Mouse (Mus musculus) hindbrain, embryonic 11.5 days (tissue): ENCODE data around the gene Armh2. TPM values are rescaled to one million over a fixed set of nuclear protein-coding genes. Genes with fewer than 3 reads are reported as not detected.

Experiments
- ATAC-seq: fragments of 200-750 bp; cut with Nextera tagmentation; 2 replicates; pipeline ENCODE4 v1.8.0; 2017; ENCODE audit warnings: mild to moderate bottlenecking, moderate TSS enrichment, moderate library complexity; ENCODE audit not compliant: low FRiP score
- DNase-seq: peaks from one replicate; pipeline ENCODE4 v3.0.0-alpha.2; 2015; ENCODE audit warnings: low spot score
- H3K27ac ChIP-seq: fragments of 300-500 bp; sonication (generic); 2 replicates; pipeline ENCODE4 v1.5.1; 2014; ENCODE audit warnings: mild to moderate bottlenecking, low read depth, low read length
- H3K27me3 ChIP-seq: fragments of 300-500 bp; sonication (generic); 2 replicates; pipeline ENCODE4 v1.6.1; 2014; ENCODE audit warnings: mild to moderate bottlenecking, low read length, moderate library complexity, mixed read lengths; ENCODE audit not compliant: control insufficient read depth, insufficient read depth
- H3K36me3 ChIP-seq: fragments of 300-500 bp; sonication (generic); 2 replicates; pipeline ENCODE4 v1.6.1; 2014; ENCODE audit warnings: mild to moderate bottlenecking, low read length, moderate library complexity, mixed read lengths; ENCODE audit not compliant: control insufficient read depth, insufficient read depth
- H3K4me1 ChIP-seq: fragments of 300-500 bp; sonication (generic); replicated peaks from 2 replicates; pipeline ENCODE4 v1.6.1; 2014; ENCODE audit warnings: low read length, mixed read lengths; ENCODE audit not compliant: control insufficient read depth, insufficient read depth
- H3K4me2 ChIP-seq: fragments of 300-500 bp; sonication (generic); replicated peaks from 2 replicates; pipeline ENCODE4 v1.6.1; 2014; ENCODE audit warnings: mild to moderate bottlenecking, low read depth, low read length
- H3K4me3 ChIP-seq: fragments of 300-500 bp; sonication (generic); 2 replicates; pipeline ENCODE4 v1.5.1; 2014; ENCODE audit warnings: low read depth, low read length
- H3K9ac ChIP-seq: fragments of 300-500 bp; sonication (generic); 2 replicates; pipeline ENCODE4 v1.6.1; 2014; ENCODE audit warnings: low read depth, low read length
- H3K9me3 ChIP-seq: fragments of 300-500 bp; sonication (generic); 2 replicates; pipeline ENCODE4 v1.6.1; 2016; ENCODE audit warnings: low read length; ENCODE audit not compliant: control insufficient read depth
- WGBS: fragments of 180-500 bp; shearing (Covaris S2); extraction: QIAGEN DNeasy Blood & Tissue Kit; methylation state at CpG from one replicate; pipeline ENCODE4 v1.1.7; 2014; 5-methylcytosine and 5-hydroxymethylcytosine counted together
- polyA plus RNA-seq: library from polyadenylated mRNA; unstranded; fragments of >200 nt; fragmentation: Nextera tagmentation; extraction: Ambion mirVana; gene quantifications from 2 replicates; pipeline ENCODE4 v1.2.1, GENCODE M21; 2014

The Armh2 gene
- polyA plus RNA-seq, 1 experiment from 2014 or later = not detected

GRCm38 (mm10) chr13:24714360-24714885, 26.6 kb upstream of the Armh2 start:
- Histone ChIP-seq H3K9me3 (no peaks in the 10 kb centered on the region), H3K4me1 (no peaks in the 10 kb centered on the region), H3K36me3 (no peaks in the 10 kb centered on the region), H3K27me3 (no peaks in the 10 kb centered on the region), H3K9ac (no peak overlapping the region), H3K4me2 (no peak overlapping the region), H3K27ac (no peak overlapping the region), H3K4me3 (no peak overlapping the region)
- WGBS = 87% methylated on average over 9 of the region's 9 CpGs
- DNase-seq = no peak
- ATAC-seq = no peak

- no peak overlapping the region for H3K4me2 ChIP-seq
- H3K27ac ChIP-seq = no peak overlapping the region
- no peaks in the 10 kb centered on the region for H3K36me3 ChIP-seq
- H3K9me3 ChIP-seq = no peaks in the 10 kb centered on the region
- whole genome bisulfite sequencing = 52% methylated on average over 5 of the region's 5 CpGs
- DNase-seq (no peak), ATAC-seq (no peak)
- H3K4me1 ChIP-seq = no peaks in the 10 kb centered on the region
- no peak overlapping the region for H3K9ac ChIP-seq
- no peak overlapping the region for H3K4me3 ChIP-seq
- H3K27me3 ChIP-seq = no peaks in the 10 kb centered on the region
Observed at GRCm38 (mm10) chr13:24715601-24716000, 25.4 kb upstream of the Armh2 start.

GRCm38 (mm10) chr13:24716441-24716840, 24.6 kb upstream of the Armh2 start:
- WGBS = 81% methylated on average over 9 of the region's 9 CpGs
- Histone ChIP-seq H3K27ac (no peak overlapping the region), H3K4me2 (no peak overlapping the region), H3K9ac (no peak overlapping the region), H3K27me3 (no peaks in the 10 kb centered on the region), H3K4me3 (no peak overlapping the region), H3K36me3 (no peaks in the 10 kb centered on the region), H3K4me1 (no peaks in the 10 kb centered on the region), H3K9me3 (no peaks in the 10 kb centered on the region)
- no peak for ATAC-seq
- DNase-seq = no peak

- H3K36me3 ChIP-seq = no peaks in the 10 kb centered on the region
- no peak overlapping the region for H3K4me3 ChIP-seq
- no peak overlapping the region for H3K9ac ChIP-seq
- no peaks in the 10 kb centered on the region for H3K9me3 ChIP-seq
- no peaks in the 10 kb centered on the region for H3K27me3 ChIP-seq
- no peak for ATAC-seq
- DNase-seq = no peak
- no peak overlapping the region for H3K4me2 ChIP-seq
- 75% methylated on average over 7 of the region's 7 CpGs for WGBS
- H3K27ac ChIP-seq = no peak overlapping the region
- H3K4me1 ChIP-seq = no peaks in the 10 kb centered on the region
Observed at GRCm38 (mm10) chr13:24717677-24718076, 23.4 kb upstream of the Armh2 start.

- H3K4me2 ChIP-seq = no peak overlapping the region
- 73% methylated on average over 10 of the region's 10 CpGs for WGBS
- ATAC-seq = no peak
- no peak overlapping the region for H3K9ac ChIP-seq
- H3K27ac ChIP-seq = no peak overlapping the region
- DNase-seq = no peak
- no peaks in the 10 kb centered on the region for H3K4me1 ChIP-seq
- no peaks in the 10 kb centered on the region for H3K27me3 ChIP-seq
- H3K36me3 ChIP-seq = no peaks in the 10 kb centered on the region
- no peaks in the 10 kb centered on the region for H3K9me3 ChIP-seq
- H3K4me3 ChIP-seq = no peak overlapping the region
Observed at GRCm38 (mm10) chr13:24721502-24721901, 19.5 kb upstream of the Armh2 start.

- no peaks in the 10 kb centered on the region for H3K9me3 ChIP-seq
- H3K36me3 ChIP-seq = no peaks in the 10 kb centered on the region
- H3K4me2 ChIP-seq = no peak overlapping the region
- H3K27me3 ChIP-seq = no peaks in the 10 kb centered on the region
- H3K4me3 ChIP-seq = no peak overlapping the region
- ATAC-seq (no peak), DNase-seq (no peak)
- no peak overlapping the region for H3K27ac ChIP-seq
- H3K4me1 ChIP-seq = no peaks in the 10 kb centered on the region
- WGBS = 50% methylated on average over 8 of the region's 8 CpGs
- H3K9ac ChIP-seq = no peak overlapping the region
Observed at GRCm38 (mm10) chr13:24723699-24724394, 17.2 kb upstream of the Armh2 start.

- Histone ChIP-seq H3K4me3 (no peak overlapping the region), H3K9me3 (no peaks in the 10 kb centered on the region), H3K36me3 (no peaks in the 10 kb centered on the region), H3K27me3 (no peaks in the 10 kb centered on the region), H3K4me2 (no peak overlapping the region), H3K27ac (no peak overlapping the region), H3K4me1 (no peaks in the 10 kb centered on the region), H3K9ac (no peak overlapping the region)
- WGBS = 44% methylated on average over 4 of the region's 4 CpGs
- DNase-seq (no peak), ATAC-seq (no peak)
Observed at GRCm38 (mm10) chr13:24724395-24724759, 16.7 kb upstream of the Armh2 start.

- Histone ChIP-seq H3K4me1 (no peaks in the 10 kb centered on the region), H3K9ac (no peak overlapping the region), H3K27ac (no peak overlapping the region), H3K27me3 (no peaks in the 10 kb centered on the region), H3K36me3 (no peaks in the 10 kb centered on the region), H3K9me3 (no peaks in the 10 kb centered on the region), H3K4me2 (no peak overlapping the region), H3K4me3 (no peak overlapping the region)
- DNase-seq = no peak
- no peak for ATAC-seq
- WGBS = 89% methylated on average over 5 of the region's 5 CpGs
Observed at GRCm38 (mm10) chr13:24729128-24729527, 11.9 kb upstream of the Armh2 start.

GRCm38 (mm10) chr13:24734502-24734901, 6.5 kb upstream of the Armh2 start:
- Histone ChIP-seq H3K27me3 (no peaks in the 10 kb centered on the region), H3K36me3 (no peaks in the 10 kb centered on the region), H3K4me2 (no peak overlapping the region), H3K4me3 (no peak overlapping the region), H3K9ac (no peak overlapping the region), H3K9me3 (no peaks in the 10 kb centered on the region), H3K27ac (no peak overlapping the region), H3K4me1 (no peaks in the 10 kb centered on the region)
- 92% methylated on average over 5 of the region's 5 CpGs for WGBS
- ATAC-seq (no peak), DNase-seq (no peak)
